Mouse (Mus musculus) left cerebral cortex, adult 9 months (tissue): Measurements from ENCODE around the gene Pcnx.

ENCODE experiments used
- DNase-seq, 2 experiments: peaks; one replicate each; pipeline ENCODE4 v3.0.0; 2022; ENCODE audit warnings: low spot score in 2 of 2

Pcnx gene

DNA sequence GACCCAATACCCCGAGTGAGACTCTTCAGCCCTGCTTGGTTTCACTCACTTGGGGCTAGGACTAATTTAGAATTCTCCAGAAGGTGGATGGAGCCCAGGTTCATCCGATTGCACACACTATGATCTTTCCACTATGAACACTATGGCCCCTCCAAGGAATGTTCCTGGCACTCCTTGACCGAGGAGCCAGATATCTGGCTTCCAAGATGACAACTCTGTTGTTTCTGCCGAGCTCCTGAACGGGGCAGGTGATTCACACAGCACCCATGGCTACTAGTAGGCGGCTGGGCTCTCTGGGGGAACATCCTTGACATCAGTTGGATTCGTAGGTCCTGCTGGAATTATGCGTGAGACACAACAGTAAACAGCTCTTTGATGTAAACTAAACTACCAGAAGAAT, 4.8 kb upstream of the Pcnx start:
- no peak for DNase-seq

DNA sequence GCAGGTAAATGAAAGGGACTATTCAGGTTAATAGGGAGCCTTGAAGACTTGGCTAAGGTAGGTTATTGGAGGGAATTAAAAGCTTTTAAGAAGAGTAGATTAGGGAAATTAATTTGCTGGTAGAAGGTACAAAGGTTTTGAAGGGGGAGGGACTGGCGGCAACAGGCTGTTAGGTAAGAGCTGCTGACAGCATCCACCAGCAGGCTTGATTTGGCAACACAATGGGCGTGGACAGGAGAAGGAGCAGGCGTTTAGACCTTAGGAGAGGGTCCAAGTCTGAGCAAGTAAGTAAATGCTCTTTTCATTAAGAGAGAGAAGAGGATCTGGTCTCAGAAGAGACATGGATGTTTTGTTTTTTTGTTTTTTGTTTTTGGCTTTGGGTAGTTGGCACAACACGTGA, 3.1 kb upstream of the Pcnx start:
- DNase-seq, result no peak

DNA sequence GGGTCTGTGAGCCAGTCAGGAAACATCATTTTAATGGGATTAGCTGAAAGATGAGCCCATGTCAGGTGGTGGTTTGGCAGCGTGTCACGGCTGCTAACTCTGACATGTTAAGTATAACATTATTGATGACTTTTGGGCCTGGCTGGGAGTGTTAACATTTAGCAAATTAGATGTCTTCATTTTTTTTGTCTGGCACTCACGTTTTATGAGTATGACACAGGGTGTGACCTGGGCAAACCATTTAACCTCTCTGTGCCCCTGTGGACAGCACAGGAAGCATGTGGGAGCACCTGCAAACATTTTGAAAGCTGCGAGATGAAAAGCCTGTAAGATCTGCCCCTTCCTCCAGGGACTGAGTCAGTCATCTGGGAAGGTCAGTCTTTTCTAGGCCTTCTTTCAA, 2.6 kb upstream of the Pcnx start:
- DNase-seq, result no peak

DNA sequence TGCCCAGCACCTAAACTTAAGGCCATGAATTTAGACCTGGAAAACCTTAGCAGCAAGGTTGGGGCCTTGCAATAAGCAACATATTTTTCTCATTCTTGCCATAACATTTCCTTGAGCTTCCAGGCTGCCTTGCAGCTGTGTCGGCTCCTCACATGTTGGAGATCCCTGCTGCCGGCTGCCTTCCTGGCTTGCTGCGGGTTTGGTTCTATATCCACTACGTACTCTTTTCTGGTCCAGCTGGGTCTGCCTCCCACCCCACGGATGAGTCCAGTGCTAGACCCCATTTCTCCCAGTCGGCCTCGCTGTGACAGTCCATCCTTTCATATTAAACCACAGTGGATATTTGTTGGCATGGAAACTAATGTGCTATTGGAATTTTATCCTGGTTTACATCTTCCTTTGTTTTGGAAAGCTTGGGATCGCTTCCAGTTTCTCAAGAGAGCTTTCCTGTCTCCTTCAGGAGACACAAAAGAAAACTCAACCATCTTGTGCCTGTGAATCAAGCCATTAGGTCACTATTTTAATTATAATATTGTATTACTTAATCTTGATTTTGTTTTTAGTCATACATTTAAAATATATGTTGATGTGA, 1.7 kb upstream of the Pcnx start:
- DNase-seq, result no peak

DNA sequence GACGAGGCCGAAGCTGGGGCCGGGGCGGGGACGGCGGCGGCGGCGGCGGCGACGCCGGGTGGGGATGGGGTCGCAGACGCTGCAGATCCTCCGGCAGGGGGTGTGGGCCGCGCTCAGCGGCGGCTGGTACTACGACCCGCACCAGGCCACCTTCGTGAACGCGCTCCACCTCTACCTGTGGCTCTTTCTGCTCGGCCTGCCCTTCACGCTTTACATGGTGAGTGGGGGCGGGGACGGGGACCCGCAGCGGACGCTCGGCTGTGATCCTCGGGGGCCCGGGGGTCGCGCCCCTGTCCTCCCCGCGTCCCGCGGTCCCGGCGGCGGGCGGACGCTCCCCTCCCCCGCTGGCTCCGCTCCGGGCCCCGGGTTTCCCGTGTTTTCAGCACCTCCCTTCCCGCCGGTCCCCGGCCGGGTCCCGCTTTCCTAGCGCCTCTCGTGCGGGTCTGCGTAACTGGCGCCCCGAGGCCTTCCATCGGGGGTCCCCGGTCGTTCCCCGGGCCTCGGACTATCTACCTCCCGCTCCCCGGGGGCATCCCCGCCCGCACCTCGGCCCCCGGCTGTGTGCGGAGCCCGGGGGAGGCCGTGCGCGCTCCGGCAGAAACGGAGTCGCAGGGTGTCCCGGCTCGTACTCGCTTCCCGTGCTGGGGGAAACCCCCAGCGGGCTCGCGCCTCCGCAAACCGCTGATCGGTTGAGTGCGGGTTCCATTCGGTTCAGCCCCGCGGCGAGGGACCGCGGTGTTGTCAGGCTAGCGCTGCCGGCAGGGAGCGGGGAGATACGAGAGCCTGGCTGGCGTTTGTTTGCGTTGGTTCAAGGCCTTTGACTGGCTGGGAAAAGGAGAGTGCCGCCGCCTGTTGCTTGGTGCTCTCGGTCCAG, 722 bp downstream of the Pcnx start:
- peak in 1 of 2 experiments; percentile 51 for DNase-seq

DNA sequence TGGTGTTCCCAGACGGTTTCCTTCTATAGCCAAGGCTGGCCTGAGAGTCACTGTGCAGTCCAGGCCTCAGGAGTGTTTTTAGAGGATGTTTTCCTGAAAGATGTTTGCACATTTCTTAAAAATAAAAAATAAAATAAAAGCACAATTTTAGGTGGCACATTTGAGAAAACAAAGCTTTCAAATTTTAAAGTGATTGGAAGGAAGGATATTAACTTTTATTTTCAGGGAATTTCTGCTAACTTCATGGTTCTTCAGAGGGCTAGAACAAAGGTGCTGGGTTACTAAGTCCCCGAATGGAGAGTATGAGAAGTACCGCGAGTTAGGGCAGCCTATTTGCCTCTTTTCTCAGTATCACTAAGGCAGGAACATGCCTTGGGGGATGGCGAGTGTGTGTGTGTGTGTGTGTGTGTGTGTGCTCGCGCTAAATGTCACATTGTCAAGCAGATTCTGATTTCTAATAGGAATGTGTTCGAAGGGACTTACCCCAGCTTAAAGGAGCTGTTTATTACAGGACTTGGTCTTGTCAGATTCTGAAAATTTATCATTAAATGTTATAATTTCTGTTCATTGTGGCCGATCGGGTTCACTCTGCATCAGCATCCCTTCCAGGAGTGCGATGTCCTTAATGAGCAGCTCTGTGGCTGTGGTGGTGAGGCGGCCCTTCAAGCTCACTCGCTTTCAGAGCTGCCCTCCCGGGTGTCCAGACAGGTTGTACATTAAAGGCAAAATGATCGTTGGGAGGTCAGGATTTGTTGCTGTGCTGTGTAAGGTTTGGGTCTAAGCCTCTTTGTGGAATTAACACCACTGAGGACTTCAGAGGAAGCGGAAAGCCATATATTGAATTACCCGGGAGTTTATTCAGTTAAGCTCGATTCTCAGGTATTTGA, 1.6 kb downstream of the Pcnx start:
- no peak for DNase-seq

DNA sequence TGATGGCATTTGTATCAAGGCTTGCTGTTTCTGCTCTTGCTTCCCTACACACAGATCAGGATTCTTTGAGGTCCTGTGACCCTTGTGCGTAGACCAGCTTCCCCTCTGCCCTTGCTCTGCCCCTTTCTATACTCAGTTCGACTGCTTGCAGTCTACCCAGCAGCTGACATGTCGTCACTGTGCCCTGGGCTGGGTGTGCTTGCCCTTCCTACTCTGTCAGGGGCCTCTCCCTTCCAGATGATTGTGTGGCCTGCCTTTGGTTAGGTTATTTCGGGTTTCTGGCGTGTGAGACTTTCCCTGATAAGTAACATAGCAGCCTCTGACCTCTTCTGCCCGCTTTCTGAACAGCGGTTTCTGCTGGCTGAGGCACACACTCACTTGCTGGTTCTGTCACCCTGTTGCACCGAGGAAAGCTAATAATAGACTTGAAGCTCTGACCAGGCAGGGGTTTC, 2.6 kb downstream of the Pcnx start:
- no peak for DNase-seq

DNA sequence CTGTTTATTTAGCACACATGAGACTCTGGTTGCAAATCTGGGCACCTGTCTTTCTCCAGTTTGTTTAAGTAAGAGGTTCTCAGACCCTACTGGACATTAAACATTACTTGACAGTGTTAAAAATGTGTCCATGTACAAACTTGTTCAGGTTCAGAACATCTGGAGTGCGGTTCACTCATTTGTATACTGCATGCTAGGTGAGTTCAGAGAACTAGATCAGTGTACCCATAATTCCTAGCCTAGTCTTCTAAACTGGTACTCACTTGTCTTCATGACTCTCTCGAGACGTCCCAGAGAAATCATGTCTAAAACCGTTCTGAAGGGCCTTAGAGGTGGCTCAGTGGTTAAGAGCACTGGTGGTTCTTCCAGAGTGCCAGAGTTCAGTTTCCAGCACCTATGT, 4.1 kb downstream of the Pcnx start:
- DNase-seq, result no peak

DNA sequence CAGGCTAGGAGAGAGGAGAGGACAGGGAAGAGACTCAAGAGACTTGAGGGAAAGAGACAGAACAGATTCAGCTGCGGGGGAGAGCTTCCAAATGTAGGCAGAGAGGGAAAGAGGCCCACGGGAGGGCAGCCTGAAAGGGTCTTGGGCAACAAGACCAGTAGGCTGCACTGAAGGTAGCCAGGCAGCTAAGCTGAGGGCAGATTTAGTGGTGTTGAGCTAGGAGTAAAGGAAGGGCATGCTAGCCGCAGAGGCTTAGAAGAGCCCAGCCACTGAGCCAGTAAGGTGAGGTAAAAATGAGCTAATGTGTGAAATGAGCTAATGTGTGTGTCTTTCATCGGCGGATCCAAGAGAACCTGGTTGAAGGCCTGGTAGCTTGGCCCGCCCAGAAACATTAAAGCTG, 5.4 kb downstream of the Pcnx start:
- DNase-seq, result no peak

DNA sequence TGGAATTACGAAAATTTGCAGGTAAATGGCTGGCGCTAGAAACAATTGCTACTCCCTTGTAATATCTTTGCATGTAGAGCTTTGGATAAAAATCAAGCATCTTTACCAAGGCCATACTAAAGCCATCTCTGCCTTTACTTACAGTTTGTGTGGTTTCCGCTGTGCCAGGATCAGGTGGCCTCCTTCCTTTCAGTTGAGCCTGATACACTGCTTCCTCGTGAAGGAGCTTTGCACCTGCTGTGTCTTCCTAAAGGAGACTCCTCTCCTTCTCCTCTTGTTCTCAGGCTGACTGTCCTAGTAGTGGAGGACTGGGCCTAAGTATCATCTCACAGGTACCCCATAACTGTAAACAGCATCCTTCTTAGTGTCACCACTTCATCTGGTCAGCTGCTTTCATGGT, 7.5 kb downstream of the Pcnx start:
- DNase-seq, result no peak

DNA sequence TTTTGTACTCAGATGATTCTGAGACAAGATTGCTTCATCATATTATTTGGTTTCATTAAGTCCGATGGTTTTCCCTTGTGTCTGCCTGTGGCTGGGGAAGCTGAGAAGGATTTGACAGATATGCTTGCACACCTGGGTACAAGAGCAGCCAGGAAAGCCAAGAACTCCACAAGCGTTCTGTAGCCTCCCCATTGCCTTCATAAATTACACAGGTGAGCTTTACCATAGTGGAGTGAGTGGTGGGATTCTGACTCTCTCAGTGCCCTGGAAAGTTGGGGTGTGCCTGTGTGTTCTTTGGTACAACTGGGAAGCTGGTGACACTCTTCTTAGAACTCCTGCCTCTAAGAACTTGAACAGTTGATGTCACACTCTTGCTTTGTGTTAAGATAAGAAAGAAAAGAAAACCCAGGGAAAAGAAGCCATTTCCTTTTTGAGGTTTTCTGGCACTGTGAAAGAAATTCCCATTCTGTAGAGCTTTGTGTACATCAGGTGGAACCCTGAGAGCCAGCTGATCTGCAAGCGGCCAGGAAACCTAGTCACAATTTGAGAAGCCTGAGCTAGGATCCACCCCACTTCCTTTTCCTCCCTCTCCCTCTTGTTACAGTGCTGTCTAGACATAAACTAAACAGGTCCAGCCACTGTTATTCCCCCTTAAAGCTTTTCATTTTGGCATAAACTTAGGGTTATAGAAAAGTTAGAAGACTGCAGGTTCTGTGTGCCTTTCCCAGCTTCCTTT, 9.6 kb downstream of the Pcnx start:
- DNase-seq, result no peak

DNA sequence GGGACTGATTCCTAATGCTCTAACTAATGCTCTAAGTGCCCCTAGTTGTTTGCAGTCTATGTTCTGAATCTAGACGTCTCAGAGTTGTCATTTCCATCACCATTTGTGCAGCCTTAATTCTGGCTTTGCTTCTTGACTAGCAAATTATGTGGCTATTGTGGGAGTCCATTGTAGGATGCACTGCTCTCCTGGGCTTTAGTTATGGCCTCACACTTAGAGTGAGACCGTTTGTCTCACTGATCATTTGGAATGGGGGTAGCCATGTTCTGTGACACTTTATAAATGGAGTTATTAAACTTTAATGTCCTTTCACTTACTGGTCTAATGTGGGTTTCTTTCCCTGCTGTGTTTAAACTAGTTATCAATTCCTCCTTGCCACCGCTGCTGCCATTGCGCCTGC, 13.5 kb downstream of the Pcnx start:
- DNase-seq, result no peak

DNA sequence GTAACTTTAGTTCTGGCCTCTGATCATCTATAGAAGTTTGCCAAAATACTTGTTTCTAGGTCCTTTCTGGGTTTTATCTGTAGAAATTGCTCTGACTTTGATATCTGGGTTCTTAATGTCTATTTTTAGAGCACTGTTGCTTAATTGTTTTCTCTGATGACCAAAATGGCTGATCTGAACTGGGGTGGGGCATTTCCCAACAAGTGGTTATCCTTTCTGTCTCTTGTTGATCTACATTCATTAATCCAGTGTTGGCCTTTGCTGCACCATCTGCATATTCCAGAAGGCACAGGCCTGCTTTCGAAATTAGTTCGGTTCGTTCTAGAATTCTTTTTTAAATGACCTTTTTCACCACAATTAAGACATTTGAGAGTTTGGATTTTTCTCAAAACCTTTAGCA, 20.3 kb downstream of the Pcnx start:
- no peak for DNase-seq

DNA sequence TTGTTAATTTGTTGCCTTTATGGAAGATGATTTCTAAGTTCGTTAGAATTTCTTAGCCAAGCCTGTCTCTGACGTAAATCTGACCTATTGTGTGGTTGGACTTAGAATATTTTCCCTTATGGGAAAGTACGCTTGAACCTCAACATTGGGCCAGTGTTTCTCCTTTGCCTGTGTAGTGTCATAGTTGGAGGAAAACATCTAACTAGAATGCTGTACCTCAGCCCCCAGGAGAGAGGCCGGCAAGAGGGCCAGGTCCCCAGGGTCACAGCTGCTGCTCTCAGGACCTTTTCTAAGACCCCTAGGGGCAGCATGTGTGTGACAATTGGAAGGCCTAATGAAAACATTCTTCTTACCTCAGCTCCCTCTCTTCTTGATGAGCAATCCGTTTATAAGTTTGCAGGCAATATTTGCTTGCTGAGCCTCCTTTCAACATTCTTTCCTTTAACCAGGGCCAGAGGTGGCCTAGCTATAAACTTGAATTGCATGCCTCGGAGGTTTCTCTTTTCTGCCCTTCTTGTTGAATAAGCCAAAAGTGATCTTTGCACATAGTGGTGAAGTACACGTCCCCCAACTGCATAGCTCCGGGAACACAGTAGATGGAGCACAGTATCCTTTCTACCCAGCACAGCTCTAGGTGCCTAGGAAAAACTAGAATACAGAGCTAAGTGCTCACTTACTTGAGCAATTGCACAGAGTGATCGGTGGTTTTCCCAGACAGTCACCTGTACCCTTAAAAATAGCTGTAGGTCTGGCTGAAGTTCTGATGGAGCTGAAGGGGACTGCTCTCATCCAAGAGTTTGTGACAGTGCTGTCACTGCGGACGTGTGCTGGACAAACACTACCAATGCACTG, 23.7 kb downstream of the Pcnx start:
- no peak for DNase-seq

DNA sequence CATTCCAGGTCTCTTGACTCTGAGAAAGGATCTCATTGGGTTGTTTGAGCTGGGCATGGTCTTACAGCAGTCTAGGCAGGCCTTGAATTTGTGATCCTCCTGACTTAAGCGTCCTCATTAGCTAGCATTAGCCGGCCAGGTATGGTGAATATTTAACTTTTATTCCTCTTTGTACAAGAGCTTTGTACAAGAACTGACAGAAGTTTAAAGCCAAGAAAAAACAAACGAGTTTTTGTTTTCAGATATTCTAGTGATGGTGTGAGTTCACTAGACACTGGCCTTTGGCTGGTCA, 24.2 kb downstream of the Pcnx start:
- no peak for DNase-seq

DNA sequence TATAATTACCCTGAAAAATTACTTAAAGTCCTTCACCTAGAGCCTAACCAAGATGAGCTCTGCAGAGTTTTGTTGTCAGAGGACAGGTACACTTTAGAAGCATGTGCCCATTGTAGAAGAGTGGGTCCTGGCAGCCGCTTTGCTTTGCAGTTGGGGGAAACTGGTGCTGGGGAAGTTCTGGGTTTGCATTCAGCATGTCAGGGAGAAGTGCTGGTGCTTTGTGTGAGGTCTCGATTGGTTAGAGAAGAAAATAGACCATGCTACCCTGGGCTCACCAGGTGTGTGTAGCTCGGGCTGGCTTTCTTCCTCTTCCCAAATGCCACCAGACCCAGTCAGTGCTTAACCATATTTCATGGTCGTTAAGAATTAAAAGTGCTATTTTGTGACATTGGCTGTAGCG, 25.2 kb downstream of the Pcnx start:
- no peak for DNase-seq

DNA sequence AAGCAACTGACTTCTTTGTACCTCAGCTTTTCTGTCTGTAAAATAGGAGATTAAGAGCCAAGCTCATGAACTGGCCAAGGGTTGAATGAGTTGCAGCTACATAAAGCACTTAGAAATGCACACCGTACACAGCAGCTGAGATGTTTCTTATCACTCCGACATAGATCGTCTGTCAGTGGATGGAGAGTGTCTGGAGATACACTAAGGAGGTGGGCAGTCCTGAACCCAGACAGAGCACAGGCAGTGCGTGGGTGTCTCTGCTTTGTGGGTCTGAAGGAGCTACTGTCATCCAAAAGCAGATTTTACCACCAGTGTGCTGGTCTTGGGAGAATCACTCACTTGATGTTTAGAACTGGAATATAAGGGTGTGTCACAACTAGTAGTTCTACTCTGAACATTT, 26.2 kb downstream of the Pcnx start:
- no peak for DNase-seq

DNA sequence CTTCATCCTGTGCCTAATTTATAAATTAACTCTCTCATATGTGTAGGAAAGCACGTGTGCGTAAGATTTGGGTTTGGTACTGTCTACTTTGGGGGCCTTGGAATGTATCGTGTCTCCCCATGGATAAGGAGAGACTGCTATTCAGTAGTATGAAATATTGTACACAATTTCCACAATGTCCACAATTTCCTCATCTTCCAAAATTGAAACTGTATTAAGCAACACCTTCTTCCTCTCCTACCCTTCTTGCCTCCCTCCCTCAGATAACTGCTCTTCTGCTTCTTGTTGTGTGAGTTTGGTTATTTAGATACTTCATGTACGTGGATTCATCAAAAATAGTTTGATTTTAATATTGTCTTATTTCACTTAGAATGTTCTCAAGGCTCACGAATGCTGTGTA, 29.1 kb downstream of the Pcnx start:
- DNase-seq, result no peak

DNA sequence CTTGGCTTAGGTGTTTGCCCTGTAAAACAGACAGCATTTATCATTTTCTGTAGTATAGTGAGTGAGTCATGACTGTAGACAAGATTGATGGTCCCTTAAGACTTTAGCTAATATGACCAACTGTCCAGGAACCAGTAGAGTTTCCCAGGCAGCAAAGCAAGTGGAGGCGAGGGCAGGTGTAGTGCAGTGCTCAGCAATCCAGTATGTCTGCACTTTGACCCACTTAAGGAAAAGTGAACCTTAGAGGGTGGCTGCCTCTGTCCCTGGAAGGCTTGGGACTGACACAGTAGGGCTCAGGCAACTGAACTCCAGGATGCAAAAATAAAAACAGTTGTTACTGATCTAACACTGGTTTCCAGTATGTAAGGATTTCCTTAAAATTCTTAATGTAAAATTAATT, 32.1 kb downstream of the Pcnx start:
- no peak for DNase-seq

DNA sequence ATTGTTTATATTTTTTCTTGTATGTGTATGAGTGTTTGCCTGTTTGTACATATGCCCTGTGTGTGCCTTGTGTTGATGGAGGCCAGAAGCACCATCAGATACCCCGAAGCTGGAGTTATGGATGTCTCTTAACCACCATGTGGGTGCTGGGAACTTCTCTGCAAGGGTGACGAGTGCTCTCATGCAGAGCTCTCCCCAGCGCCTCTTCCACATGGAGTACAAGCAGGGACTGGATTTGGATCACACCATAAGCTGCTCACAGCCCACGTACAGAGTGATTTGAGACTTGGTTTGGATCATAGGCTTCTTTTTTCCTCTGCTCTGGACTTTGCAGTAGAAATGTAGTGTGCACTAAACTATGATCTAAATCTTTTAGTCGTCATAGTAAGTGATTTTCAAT, 34.5 kb downstream of the Pcnx start:
- peak in 1 of 2 experiments; percentile 59 for DNase-seq

DNA sequence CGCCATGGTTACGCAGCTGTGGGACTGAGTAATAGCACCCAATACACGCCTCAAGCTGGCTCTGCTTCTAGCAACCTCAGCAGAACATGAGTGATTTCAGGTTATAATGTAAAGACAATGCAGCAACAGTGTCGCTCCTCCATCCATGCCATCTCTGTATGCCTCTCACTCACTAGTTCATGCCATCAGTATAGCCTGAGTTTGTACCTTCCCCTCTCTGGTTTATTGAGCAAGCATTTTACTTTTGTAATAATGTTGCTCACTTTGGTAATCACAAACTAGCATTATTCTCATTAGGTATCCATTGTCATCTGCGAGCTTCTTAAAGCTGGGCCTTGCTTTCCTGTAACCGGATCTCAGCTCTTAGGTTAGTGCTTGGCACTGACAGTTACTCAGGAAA, 36.2 kb downstream of the Pcnx start:
- DNase-seq, result no peak
